Mouse (Mus musculus) liver, embryonic 14.5 days (tissue): ENCODE measurements around the gene Ly6g6d. TPM values are rescaled to one million over a fixed set of nuclear protein-coding genes. Genes with fewer than 3 reads are reported as not detected.

Experiments
- ATAC-seq: fragments of 200-750 bp; cut with Nextera tagmentation; 2 replicates; pipeline ENCODE4 v1.8.0; 2017; ENCODE audit warnings: moderate number of reproducible peaks, mild to moderate bottlenecking, moderate library complexity; ENCODE audit not compliant: insufficient read depth
- DNase-seq, 3 experiments: peaks; one replicate each; pipeline ENCODE4 v3.0.0-alpha.2; 2012 to 2013; ENCODE audit warnings: low read depth in 3 of 3, low spot score in 3 of 3
- H3K27ac ChIP-seq: fragments of 300-500 bp; sonication (generic); 2 replicates; pipeline ENCODE4 v1.5.1; 2014; ENCODE audit warnings: moderate library complexity, mild to moderate bottlenecking, control low read depth, inconsistent platforms
- H3K27me3 ChIP-seq: fragments of 300-500 bp; sonication (generic); 2 replicates; pipeline ENCODE4 v1.6.1; 2014; ENCODE audit warnings: mild to moderate bottlenecking, low read length, moderate library complexity; ENCODE audit not compliant: control insufficient read depth, insufficient read depth
- H3K36me3 ChIP-seq: fragments of 300-500 bp; sonication (generic); replicated peaks from 2 replicates; pipeline ENCODE4 v1.6.1; 2014; ENCODE audit warnings: low read depth; ENCODE audit not compliant: control insufficient read depth, insufficient read depth
- H3K4me1 ChIP-seq, 2 experiments: fragments of 200-500 bp in 1 of 2; fragments of 300-500 bp in 1 of 2; sonication (generic) in 1 of 2; replicated peaks; 2 replicates each; pipeline ENCODE4 v1.6.1; 2012 to 2014; ENCODE audit warnings: antibody characterized with exemption in 1 of 2, inconsistent platforms in 1 of 2, low read length in 1 of 2; ENCODE audit not compliant: control insufficient read depth in 2 of 2, insufficient read depth in 2 of 2
- H3K4me2 ChIP-seq: fragments of 300-500 bp; sonication (generic); 2 replicates; pipeline ENCODE4 v1.6.1; 2014; ENCODE audit warnings: low read depth, mild to moderate bottlenecking, control low read depth, moderate library complexity
- H3K4me3 ChIP-seq, 2 experiments: fragments of 200-500 bp in 1 of 2; fragments of 300-500 bp in 1 of 2; sonication (generic) in 1 of 2; 2 replicates each; pipeline ENCODE4 v1.5.1; 2012 to 2014; ENCODE audit warnings: low read depth in 2 of 2, low read length in 2 of 2, mild to moderate bottlenecking in 2 of 2, control low read depth in 1 of 2, inconsistent platforms in 1 of 2, moderate library complexity in 1 of 2; ENCODE audit not compliant: insufficient read depth in 1 of 2
- H3K9ac ChIP-seq: fragments of 300-500 bp; sonication (generic); replicated peaks from 2 replicates; pipeline ENCODE4 v1.6.1; 2014; ENCODE audit warnings: mild to moderate bottlenecking, control low read depth, moderate library complexity
- H3K9me3 ChIP-seq: fragments of 300-500 bp; sonication (generic); 2 replicates; pipeline ENCODE4 v1.6.1; 2016; ENCODE audit warnings: low read length, mixed read lengths; ENCODE audit not compliant: control insufficient read depth
- CTCF ChIP-seq: IDR thresholded peaks from 2 replicates; pipeline ENCODE4 v1.5.1; 2016; ENCODE audit warnings: antibody characterized with exemption, low read depth, control low read depth
- EP300 ChIP-seq: IDR thresholded peaks from 2 replicates; pipeline ENCODE4 v1.6.1; 2016; ENCODE audit warnings: antibody characterized with exemption, low read depth
- whole genome bisulfite sequencing: fragments of 180-500 bp; shearing (Covaris S2); extraction: QIAGEN DNeasy Blood & Tissue Kit; methylation state at CpG from one replicate; pipeline ENCODE4 v1.1.7; 2014; ENCODE audit not compliant: insufficient replicate concordance; 5-methylcytosine and 5-hydroxymethylcytosine counted together
- polyA plus RNA-seq, 2 experiments: library from polyadenylated mRNA; depleted of rRNA in 1 of 2; stranded (reverse) in 1 of 2; unstranded in 1 of 2; fragments of >200 nt; fragmentation: Nextera tagmentation in 1 of 2; extraction: Ambion mirVana in 1 of 2; gene quantifications; 2 replicates each; pipeline versions ENCODE4 v1.2.1 to v1.2.3; 2012 to 2014

Ly6g6d gene
- polyA plus RNA-seq, 2 experiments = 0.28 to 0.95 TPM

DNA sequence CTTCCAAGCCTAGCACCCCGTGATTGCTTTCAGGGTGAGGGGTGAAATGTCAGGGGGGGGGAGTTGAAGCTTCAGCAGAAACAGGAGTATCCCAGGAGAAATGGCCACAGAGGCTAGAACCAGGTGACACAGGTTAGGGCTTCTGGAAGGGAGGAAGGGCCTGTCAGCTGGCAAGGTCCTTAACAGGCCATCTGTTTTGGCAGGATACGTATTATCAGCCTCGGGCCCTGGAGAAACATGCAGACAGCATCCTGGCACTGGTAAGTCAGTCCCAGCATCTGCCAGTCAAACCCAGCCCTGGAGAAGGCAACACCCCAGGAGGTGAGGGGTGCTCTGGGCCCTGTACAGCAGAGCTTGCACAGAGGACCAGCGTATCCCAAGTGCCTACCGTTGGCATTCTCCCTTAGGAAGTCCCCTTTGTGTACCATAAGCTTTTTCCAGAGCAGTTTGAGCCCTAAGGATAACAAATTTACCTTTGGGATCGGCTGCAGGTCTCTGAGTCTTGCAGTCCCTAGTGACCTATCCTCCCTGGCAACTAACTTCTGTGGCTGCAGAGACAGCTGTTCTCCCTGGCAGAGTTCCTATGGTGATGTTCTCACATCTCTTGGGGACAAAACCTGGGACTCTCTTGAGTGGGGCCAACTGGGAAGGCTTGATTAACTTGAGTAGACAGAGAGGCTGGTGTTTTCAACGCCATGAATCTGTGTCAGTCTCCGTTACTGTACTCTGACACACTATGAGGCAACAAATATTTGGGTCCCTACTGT is 12.5 kb upstream of the Ly6g6d start:
- Histone ChIP-seq H3K27ac (peak overlapping the region; percentile 75), H3K4me1 (peaks cover 14% of the 10 kb centered on the region in 2 experiments), H3K9me3 (no peaks in the 10 kb centered on the region), H3K4me3 (peak overlapping the region; percentile 66 to 70), H3K36me3 (peaks cover 14% of the 10 kb centered on the region), H3K4me2 (peak overlapping the region; percentile 96), H3K27me3 (no peaks in the 10 kb centered on the region), H3K9ac (peak overlapping the region; percentile 86)
- DNase-seq (peak; percentile 64 to 69 (median 65)), ATAC-seq (peak; percentile 48)
- TF ChIP-seq EP300 (peak; percentile 74), CTCF (no peak)
- 52% methylated on average over 8 of the region's 8 CpGs for WGBS

DNA sequence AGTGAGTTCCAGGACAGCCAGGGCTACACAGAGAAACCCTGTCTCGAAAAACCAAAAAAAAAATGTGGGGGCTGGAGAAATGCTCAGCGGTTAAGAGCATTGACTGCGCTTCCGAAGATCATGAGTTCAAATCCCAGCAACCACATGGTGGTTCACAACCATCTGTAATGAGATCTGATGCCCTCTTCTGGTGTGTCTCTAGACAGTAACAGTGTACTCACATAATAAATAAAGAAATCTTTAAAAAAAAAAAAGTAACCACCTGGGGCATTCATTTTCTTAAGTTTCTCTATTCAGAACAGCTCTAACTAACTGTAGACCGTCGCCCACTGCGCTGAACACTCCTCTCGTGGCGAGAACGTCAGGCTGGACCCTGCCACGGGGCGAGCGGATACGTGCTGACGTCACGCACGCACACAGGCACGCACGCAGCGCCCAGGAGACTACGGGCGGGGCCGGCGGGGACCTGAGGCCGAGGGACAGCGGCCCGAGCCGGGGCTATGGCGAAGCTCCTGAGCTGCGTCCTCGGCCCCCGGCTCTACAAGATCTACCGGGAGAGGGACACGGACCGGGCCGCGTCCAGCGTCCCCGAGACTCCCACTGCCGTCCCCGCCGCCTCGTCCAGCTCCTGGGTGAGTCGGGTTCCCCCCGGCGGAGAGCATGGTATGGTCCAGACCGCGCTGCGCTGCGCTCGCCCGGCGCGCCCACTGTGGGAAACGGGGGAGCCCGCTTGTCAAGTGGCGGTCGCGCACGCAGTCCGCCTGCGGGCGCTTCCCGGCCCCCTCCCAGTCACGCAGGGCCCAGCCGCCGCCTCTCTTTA is 11.2 kb upstream of the Ly6g6d start, which contains the start of gene Abhd16a:
Abhd16a (plus strand) TSS at position 439 of the 820 bp plus-strand sequence.
- peak within 1 kb of the TSS; percentile 66 to 70 for H3K4me3 ChIP-seq
- DNase-seq (peak; percentile 82 to 87 (median 83)), ATAC-seq (peak; percentile 97)
- peaks cover 15 to 18% of the 10 kb centered on the region in 2 experiments for H3K4me1 ChIP-seq
- H3K36me3 ChIP-seq = peaks cover 6% of the 10 kb centered on the region; the same call in 1 of the 2 replicates
- H3K27me3 ChIP-seq = no peaks in the 10 kb centered on the region
- TF ChIP-seq EP300 = no peak
- TF ChIP-seq CTCF = peak; percentile 22
- H3K27ac ChIP-seq = peak within 1 kb of the TSS; percentile 75
- H3K4me2 ChIP-seq = peak within 1 kb of the TSS; percentile 96
- peak within 1 kb of the TSS; percentile 86 for H3K9ac ChIP-seq
- 3% methylated on average over 60 of the region's 67 CpGs for WGBS
- no peaks in the 10 kb centered on the region for H3K9me3 ChIP-seq

DNA sequence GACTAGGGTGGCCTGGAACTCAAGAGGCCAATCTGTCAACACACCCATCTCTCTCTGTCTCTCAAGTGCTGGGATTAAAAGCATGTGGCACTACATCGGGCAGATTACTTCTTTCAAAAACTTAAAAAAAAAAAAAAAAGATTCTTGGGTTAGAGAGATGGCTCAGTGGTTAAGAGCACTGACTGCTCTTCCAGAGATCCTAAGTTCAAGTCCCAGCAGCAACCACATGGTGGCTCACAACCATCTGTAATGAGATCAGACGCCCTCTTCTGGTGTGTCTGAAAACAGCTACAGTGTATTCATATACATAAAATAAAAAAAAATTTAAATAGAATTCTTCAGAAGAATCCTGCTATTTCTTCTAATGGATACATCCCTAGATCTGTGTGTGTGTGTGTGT is 10.3 kb upstream of the Ly6g6d start:
- H3K9me3 ChIP-seq = no peaks in the 10 kb centered on the region
- H3K36me3 ChIP-seq = peaks cover 6% of the 10 kb centered on the region; the same call in 1 of the 2 replicates
- no peak overlapping the region for H3K4me3 ChIP-seq
- no peak overlapping the region for H3K4me2 ChIP-seq
- DNase-seq = no peak
- H3K27ac ChIP-seq = no peak overlapping the region
- peaks cover 15 to 18% of the 10 kb centered on the region in 2 experiments for H3K4me1 ChIP-seq
- no peaks in the 10 kb centered on the region for H3K27me3 ChIP-seq
- TF ChIP-seq EP300 (no peak), CTCF (peak; percentile 39)
- WGBS = 34% methylated on average over 2 of the region's 2 CpGs
- H3K9ac ChIP-seq = no peak overlapping the region
- no peak for ATAC-seq

DNA sequence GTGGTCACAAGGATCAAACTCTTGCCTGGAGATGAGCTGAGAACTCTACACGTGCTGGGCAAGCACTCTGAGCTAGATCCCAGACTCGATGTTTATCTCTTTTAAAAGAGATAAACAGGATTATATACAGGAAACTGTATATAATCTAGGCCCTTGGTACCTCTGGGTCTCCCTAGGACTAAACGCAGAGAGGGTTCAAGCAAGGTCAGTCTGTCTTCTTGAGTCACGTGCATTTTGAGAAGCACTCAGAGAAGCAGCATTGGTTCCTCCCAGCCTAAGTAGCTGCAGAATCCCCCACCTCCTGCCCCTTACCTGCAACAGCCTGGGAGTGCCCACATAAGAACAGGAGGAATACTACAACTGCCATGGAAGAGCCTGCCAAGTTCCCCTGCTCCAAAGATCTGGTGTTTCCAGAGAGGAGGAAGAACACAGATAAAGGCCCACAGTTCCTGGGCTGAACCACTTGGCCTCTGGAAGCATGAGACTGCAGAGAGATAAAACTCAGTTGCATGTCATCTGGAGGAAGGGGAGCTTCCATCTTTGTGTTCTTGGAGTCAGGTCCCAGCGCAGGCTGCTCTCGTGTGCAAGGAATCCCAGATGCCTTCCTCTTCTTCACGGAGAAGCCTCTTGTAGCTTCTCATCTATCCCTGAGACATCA is 7.5 kb upstream of the Ly6g6d start, which contains the start of gene Ly6g6f:
Ly6g6f (minus strand) TSS at position 403 of the 658 bp plus-strand sequence.
- Histone ChIP-seq H3K36me3 (no peaks in the 10 kb centered on the region), H3K4me3 (peak within 1 kb of the TSS in 1 of 2 experiments; percentile 14; a peak in 1 of 4 replicates), H3K9ac (no peak within 1 kb of the TSS), H3K4me2 (no peak within 1 kb of the TSS), H3K27ac (no peak within 1 kb of the TSS), H3K9me3 (no peaks in the 10 kb centered on the region), H3K4me1 (peaks cover 15 to 20% of the 10 kb centered on the region in 2 experiments), H3K27me3 (no peaks in the 10 kb centered on the region)
- ATAC-seq = no peak
- TF ChIP-seq EP300 (no peak), CTCF (no peak)
- 44% methylated on average over 7 of the region's 7 CpGs for WGBS
- DNase-seq = no peak
